Mouse (Mus musculus) embryonic facial prominence, embryonic 13.5 days (tissue): Measurements from ENCODE around the gene Coq4. TPM values are rescaled to one million over a fixed set of nuclear protein-coding genes. Genes with fewer than 3 reads are reported as not detected.

Experiments
- ATAC-seq: fragments of 200-750 bp; cut with Nextera tagmentation; 2 replicates; pipeline ENCODE4 v1.8.0; 2017; ENCODE audit warnings: low read depth; ENCODE audit not compliant: insufficient number of reproducible peaks, insufficient read depth, low FRiP score, low TSS enrichment
- H3K27ac ChIP-seq: fragments of 300-500 bp; sonication (generic); 2 replicates; pipeline ENCODE4 v1.5.1; 2015; ENCODE audit warnings: moderate library complexity, mild to moderate bottlenecking, inconsistent platforms
- H3K27me3 ChIP-seq: fragments of 300-500 bp; sonication (generic); 2 replicates; pipeline ENCODE4 v1.6.1; 2015; ENCODE audit warnings: mild to moderate bottlenecking, inconsistent platforms
- H3K36me3 ChIP-seq: fragments of 300-500 bp; sonication (generic); 2 replicates; pipeline ENCODE4 v1.6.1; 2015; ENCODE audit warnings: mild to moderate bottlenecking, inconsistent platforms
- H3K4me1 ChIP-seq: fragments of 300-500 bp; sonication (generic); 2 replicates; pipeline ENCODE4 v1.6.1; 2015; ENCODE audit warnings: inconsistent platforms
- H3K4me2 ChIP-seq: fragments of 300-500 bp; sonication (generic); 2 replicates; pipeline ENCODE4 v1.6.1; 2015; ENCODE audit warnings: moderate library complexity, mild to moderate bottlenecking, inconsistent platforms
- H3K4me3 ChIP-seq: fragments of 300-500 bp; sonication (generic); 2 replicates; pipeline ENCODE4 v1.5.1; 2015; ENCODE audit warnings: mild to moderate bottlenecking, inconsistent platforms
- H3K9ac ChIP-seq: fragments of 300-500 bp; sonication (generic); 2 replicates; pipeline ENCODE4 v1.6.1; 2015; ENCODE audit warnings: mild to moderate bottlenecking, inconsistent platforms
- H3K9me3 ChIP-seq: fragments of 300-500 bp; sonication (generic); 2 replicates; pipeline ENCODE4 v1.6.1; 2016; ENCODE audit warnings: inconsistent platforms
- WGBS: fragments of 180-500 bp; shearing (Covaris S2); methylation state at CpG from one replicate; pipeline ENCODE4 v1.1.7; 2015; ENCODE audit warnings: mixed read lengths; 5-methylcytosine and 5-hydroxymethylcytosine counted together
- polyA plus RNA-seq: library from polyadenylated mRNA; unstranded; fragments of >200 nt; fragmentation: Nextera tagmentation; extraction: Ambion mirVana; gene quantifications from 2 replicates; pipeline ENCODE4 v1.2.1, GENCODE M21; 2015

Coq4 gene
- polyA plus RNA-seq, 1 experiment from 2014 or later: 31.1 TPM

DNA sequence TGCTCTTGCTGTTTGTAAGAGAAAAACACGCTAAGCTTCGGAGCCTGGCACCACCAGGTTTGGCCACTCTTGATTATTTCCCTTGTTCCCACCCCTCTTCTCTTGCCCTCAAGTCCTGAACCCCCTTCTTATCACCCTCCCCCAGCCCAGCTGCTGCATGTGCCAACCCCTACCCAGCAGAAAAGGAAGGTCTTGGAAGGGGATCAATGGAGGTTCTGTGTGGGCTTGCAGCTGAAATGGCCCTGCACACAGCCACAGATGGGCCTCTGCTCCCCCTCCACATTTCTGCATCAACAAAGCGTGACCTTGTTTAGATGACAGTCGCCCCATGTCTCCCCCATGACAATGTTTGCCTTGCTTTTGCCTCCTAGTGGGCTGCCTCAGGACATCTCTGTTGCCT lies 43.8 kb downstream of the Coq4 start:
- WGBS: 81% methylated on average over 4 of the region's 4 CpGs
- H3K27ac ChIP-seq: no peak overlapping the region

DNA sequence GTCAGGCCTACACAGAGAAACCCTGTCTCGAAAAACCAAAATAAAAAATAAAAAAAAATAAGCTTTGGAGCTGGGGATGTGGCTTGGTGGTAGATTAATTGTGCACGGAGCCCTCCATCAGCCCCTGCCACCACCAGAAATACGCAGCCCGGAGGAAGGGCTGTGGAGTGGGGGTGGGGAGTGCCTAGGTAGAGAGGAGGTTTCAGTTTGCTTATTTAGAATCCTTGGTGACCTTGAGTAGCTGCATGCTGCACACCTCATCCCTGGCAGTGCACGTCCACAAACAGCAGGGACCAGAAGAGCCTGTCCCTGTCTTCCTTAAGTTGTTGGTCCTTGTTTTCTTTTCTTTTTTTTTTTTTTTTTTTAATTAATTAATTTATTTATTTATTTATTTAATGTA lies 46.5 kb downstream of the Coq4 start:
- Histone ChIP-seq H3K27me3 (no peaks in the 10 kb centered on the region), H3K9me3 (no peaks in the 10 kb centered on the region), H3K4me3 (no peak overlapping the region), H3K4me1 (peaks cover under 1% of the 10 kb centered on the region; the same call in 1 of the 2 replicates), H3K36me3 (peaks cover 57% of the 10 kb centered on the region), H3K27ac (no peak overlapping the region), H3K9ac (no peak overlapping the region), H3K4me2 (no peak overlapping the region)
- WGBS: 93% methylated on average over 5 of the region's 5 CpGs
- no peak for ATAC-seq

More for the DNA sequence above, 43.8 kb downstream of the Coq4 start:
- Histone ChIP-seq H3K4me3 (no peak overlapping the region), H3K27me3 (no peaks in the 10 kb centered on the region), H3K9ac (no peak overlapping the region), H3K4me1 (peaks cover 10% of the 10 kb centered on the region), H3K9me3 (no peaks in the 10 kb centered on the region), H3K36me3 (peaks cover 38% of the 10 kb centered on the region), H3K4me2 (no peak overlapping the region)
- ATAC-seq: no peak

GRCm38 (mm10) chr2:29835391-29835899 lies 48.2 kb downstream of the Coq4 start:
- 43% methylated on average over 2 of the region's 2 CpGs for WGBS
- Histone ChIP-seq H3K4me2 (no peak overlapping the region), H3K4me3 (no peak overlapping the region), H3K27ac (no peak overlapping the region), H3K4me1 (no peaks in the 10 kb centered on the region), H3K9me3 (no peaks in the 10 kb centered on the region), H3K36me3 (peaks cover 70% of the 10 kb centered on the region), H3K9ac (no peak overlapping the region), H3K27me3 (no peaks in the 10 kb centered on the region)
- ATAC-seq: no peak

DNA sequence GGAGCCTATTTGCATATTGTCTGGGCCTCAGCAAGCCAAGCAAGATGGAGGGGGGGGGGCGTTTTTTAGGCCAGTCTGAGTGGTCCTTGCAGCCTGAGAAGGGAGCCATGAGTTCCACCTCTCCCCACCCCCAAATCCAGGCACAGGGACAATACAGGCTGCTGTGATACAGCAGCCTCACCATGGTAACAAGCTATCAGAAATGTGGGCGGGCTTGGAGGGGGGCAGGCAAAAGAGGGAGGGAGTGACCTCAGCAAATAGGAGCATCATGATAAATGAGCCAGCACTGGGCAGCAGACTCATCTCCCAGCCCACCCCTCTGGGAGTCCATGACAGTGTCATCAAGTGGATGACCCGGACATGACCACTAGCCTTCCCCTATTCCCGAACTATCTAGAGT lies 52.2 kb downstream of the Coq4 start:
- H3K27ac ChIP-seq: no peak overlapping the region
- H3K9me3 ChIP-seq: no peaks in the 10 kb centered on the region
- WGBS: 54% methylated on average over 4 of the region's 4 CpGs
- no peak overlapping the region for H3K9ac ChIP-seq
- peaks cover 84% of the 10 kb centered on the region for H3K36me3 ChIP-seq
- no peak for ATAC-seq
- H3K4me1 ChIP-seq: no peaks in the 10 kb centered on the region
- H3K27me3 ChIP-seq: peaks cover 21% of the 10 kb centered on the region
- no peak overlapping the region for H3K4me3 ChIP-seq
- H3K4me2 ChIP-seq: no peak overlapping the region

GRCm38 (mm10) chr2:29843231-29844105 lies 56.2 kb downstream of the Coq4 start:
- ATAC-seq: no peak
- Histone ChIP-seq H3K27ac (no peak overlapping the region), H3K9ac (no peak overlapping the region), H3K4me2 (no peak overlapping the region), H3K4me1 (peaks cover 15% of the 10 kb centered on the region; the same call in 1 of the 2 replicates), H3K9me3 (no peaks in the 10 kb centered on the region), H3K36me3 (peaks cover 54% of the 10 kb centered on the region), H3K4me3 (no peak overlapping the region), H3K27me3 (peaks cover 61% of the 10 kb centered on the region)
- 65% methylated on average over 9 of the region's 9 CpGs for WGBS

DNA sequence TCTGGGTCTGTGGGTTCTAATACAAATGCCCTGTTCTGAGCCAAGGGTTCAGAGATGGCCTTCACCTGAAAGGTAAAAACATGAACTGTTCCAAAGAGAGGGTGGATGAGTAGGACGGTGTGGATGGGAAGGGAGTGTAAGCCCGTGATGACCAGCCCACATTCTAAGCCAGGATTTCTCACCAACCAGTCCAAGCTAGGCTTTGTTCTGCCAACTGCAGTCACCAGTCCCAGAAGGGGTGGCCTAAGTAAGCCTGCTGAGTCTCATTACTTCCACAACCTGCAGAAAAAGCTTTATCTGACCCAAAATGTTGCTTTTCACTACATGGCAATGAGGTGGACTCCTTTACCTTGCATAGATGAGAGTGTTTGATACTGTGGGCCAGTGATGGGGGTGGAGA lies 56.8 kb downstream of the Coq4 start:
- Histone ChIP-seq H3K36me3 (peaks cover 48% of the 10 kb centered on the region), H3K9ac (no peak overlapping the region), H3K27me3 (peaks cover 67% of the 10 kb centered on the region), H3K4me1 (peaks cover 15% of the 10 kb centered on the region; the same call in 1 of the 2 replicates), H3K27ac (no peak overlapping the region), H3K9me3 (no peaks in the 10 kb centered on the region), H3K4me2 (no peak overlapping the region), H3K4me3 (no peak overlapping the region)
- ATAC-seq: no peak
- WGBS: 80% methylated on average over 2 of the region's 2 CpGs

DNA sequence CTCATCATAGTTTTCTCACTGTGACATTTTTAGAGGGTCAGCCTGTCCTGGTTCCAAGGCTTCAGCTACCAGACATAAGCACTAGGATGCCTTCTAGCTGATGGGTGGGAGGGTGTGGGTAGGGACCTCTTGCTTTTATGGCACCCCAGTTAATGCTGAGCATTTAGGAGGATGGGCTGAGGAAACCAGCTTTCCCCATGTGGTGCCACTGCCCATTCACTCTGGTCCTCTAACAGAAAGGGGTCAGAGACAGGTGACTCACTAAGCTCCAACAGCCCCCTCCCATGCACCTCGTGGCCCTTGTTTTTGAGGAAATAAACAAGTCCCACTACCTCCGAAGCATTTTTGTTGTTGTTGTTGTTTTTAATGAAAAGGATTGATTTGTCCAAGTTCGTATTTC lies 57.4 kb downstream of the Coq4 start:
- peaks cover 68% of the 10 kb centered on the region for H3K27me3 ChIP-seq

GRCm38 (mm10) chr2:29845636-29846035 lies 58.3 kb downstream of the Coq4 start:
- WGBS: 6% methylated on average over 25 of the region's 25 CpGs
- H3K4me2 ChIP-seq: peak overlapping the region; percentile 51
- H3K4me3 ChIP-seq: peak overlapping the region; percentile 36
- no peaks in the 10 kb centered on the region for H3K9me3 ChIP-seq
- peaks cover 72% of the 10 kb centered on the region for H3K27me3 ChIP-seq
- ATAC-seq: no peak
- H3K36me3 ChIP-seq: peaks cover 37% of the 10 kb centered on the region
- H3K9ac ChIP-seq: peak overlapping the region; percentile 59
- no peak overlapping the region for H3K27ac ChIP-seq
- H3K4me1 ChIP-seq: peaks cover 21% of the 10 kb centered on the region

More for the DNA sequence above, 57.4 kb downstream of the Coq4 start:
- Histone ChIP-seq H3K9ac (0 out of 2 replicates have a peak overlapping the region, but pooled peaks have one; percentile 11), H3K4me3 (no peak overlapping the region), H3K4me2 (no peak overlapping the region), H3K9me3 (no peaks in the 10 kb centered on the region), H3K27ac (no peak overlapping the region), H3K4me1 (peaks cover 16% of the 10 kb centered on the region), H3K36me3 (peaks cover 44% of the 10 kb centered on the region)
- no peak for ATAC-seq
- WGBS: 15% methylated on average over 3 of the region's 3 CpGs

DNA sequence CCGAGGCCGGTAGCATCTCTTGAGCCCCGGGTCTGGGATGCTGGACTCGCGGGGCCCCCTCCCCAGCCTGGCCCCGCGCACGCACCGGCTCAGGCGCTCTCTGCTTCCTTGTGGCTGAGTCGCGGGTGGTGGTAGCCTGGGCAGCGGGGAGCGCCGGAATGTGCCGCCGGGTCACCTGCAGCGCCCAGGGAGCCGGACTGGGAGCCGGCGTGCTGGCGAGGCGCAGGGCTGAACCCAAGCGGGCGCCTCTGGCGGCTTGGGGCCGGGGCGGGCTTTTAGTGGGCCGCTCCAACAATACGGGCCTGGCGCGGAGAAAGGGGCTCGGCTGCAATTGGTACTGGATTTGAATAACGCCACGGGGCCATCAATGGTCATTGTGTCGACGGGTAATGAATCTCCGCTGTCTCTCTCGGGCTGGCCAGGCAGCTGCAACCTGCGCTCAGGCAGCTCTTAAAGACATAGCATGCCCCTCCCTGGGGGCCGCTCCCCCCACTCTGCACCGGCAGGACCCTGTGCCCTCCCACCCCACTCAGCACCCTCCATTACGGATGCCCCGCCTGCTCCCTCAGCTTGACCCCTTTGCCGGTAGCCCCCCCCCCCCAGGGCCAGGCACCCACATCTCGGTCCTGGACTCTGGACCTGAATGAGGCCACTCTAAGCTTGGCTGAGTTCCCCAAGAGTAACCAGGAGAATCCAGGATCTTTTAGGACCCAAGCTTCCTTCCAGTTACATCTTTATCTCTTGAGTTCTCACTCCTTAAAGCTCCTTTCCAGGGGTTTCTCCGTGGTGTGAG lies 59.0 kb downstream of the Coq4 start:
- 6% methylated on average over 46 of the region's 47 CpGs for WGBS
- Histone ChIP-seq H3K27ac (no peak overlapping the region), H3K4me2 (peak overlapping the region; percentile 51), H3K4me3 (peak overlapping the region; percentile 36), H3K36me3 (peaks cover 35% of the 10 kb centered on the region), H3K9ac (peak overlapping the region; percentile 59), H3K27me3 (peaks cover 76% of the 10 kb centered on the region), H3K9me3 (no peaks in the 10 kb centered on the region), H3K4me1 (peaks cover 21% of the 10 kb centered on the region)
- no peak for ATAC-seq

DNA sequence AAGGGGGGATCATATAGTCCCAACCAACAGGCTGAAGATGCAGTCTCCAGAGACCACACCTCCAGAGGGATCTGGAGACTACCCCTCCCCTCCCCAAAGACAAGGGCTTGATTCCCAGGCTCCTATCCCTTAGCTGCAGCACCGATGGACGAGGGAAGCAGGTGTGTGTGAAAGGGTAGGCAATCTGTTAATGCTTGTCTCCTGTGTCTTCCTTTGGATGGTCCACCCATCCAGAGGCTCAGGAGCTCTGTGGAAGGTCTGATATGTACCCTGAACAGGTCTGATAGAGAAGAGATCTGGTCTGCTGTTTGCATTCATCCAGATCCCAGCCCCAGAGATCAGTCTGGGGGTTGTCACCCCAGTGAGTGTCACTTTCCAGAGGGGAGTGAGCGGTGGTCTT lies 59.6 kb downstream of the Coq4 start:
- H3K9me3 ChIP-seq: no peaks in the 10 kb centered on the region
- H3K36me3 ChIP-seq: peaks cover 28% of the 10 kb centered on the region
- WGBS: 52% methylated on average over 3 of the region's 3 CpGs
- no peak overlapping the region for H3K27ac ChIP-seq
- peaks cover 76% of the 10 kb centered on the region for H3K27me3 ChIP-seq
- no peak overlapping the region for H3K4me3 ChIP-seq
- H3K4me1 ChIP-seq: peaks cover 21% of the 10 kb centered on the region
- no peak overlapping the region for H3K4me2 ChIP-seq
- no peak for ATAC-seq
- no peak overlapping the region for H3K9ac ChIP-seq
